Mouse (Mus musculus): ENCODE data around the gene Hoxd4. TPM values are rescaled to one million over a fixed set of nuclear protein-coding genes. Genes with fewer than 3 reads are reported as not detected.

Hoxd4 gene
- polyA plus RNA-seq, 2 experiments, result 0.63 to 14.7 TPM

- Histone ChIP-seq H3K9ac (ENCODE audit: low read depth, low read length, severe bottlenecking) (peak overlapping the region; percentile 91), H3K4me2 (replicated peaks; ENCODE audit: low read depth, low read length, severe bottlenecking) (peak overlapping the region; percentile 96), H3K27ac (replicated peaks; ENCODE audit: low read depth, low read length) (peak overlapping the region; percentile 88)
Observed at GRCm38 (mm10) chr2:74687698-74688555, 23.8 kb upstream of the Hoxd4 start.

GRCm38 (mm10) chr2:74688795-74689573, 22.7 kb upstream of the Hoxd4 start:
- ATAC-seq (ENCODE audit: low FRiP score, low read depth) (no peak), DNase-seq (ENCODE audit: low spot score) (no peak)
- no peak for TF ChIP-seq POLR2A (IDR thresholded peaks at IDR 0.05; ENCODE audit: borderline replicate concordance, extremely low read depth, insufficient read depth, insufficient read length)
- 9% methylated on average over 12 of the region's 12 CpGs for WGBS
- Histone ChIP-seq H3K9ac (ENCODE audit: low read depth, low read length, severe bottlenecking) (peak overlapping the region; percentile 91), H3K9me3 (ENCODE audit: control insufficient read depth, low read length) (no peaks in the 10 kb centered on the region), H3K4me1 (ENCODE audit: control insufficient read depth, insufficient read depth, low read length) (peaks cover 20% of the 10 kb centered on the region), H3K27me3 (ENCODE audit: control insufficient read depth, insufficient read depth, low read length) (peaks cover 27% of the 10 kb centered on the region), H3K36me3 (ENCODE audit: control insufficient read depth, insufficient read depth, low read length) (peaks cover 32% of the 10 kb centered on the region), H3K4me3 (replicated peaks; ENCODE audit: low read length) (peak overlapping the region; percentile 74), H3K4me2 (replicated peaks; ENCODE audit: low read depth, low read length, severe bottlenecking) (peak overlapping the region; percentile 96), H3K27ac (replicated peaks; ENCODE audit: low read depth, low read length) (peak overlapping the region; percentile 88)

More at GRCm38 (mm10) chr2:74687698-74688555, 23.8 kb upstream of the Hoxd4 start:
- H3K36me3 ChIP-seq (ENCODE audit: control insufficient read depth, insufficient read depth, low read length), result peaks cover 33% of the 10 kb centered on the region
- DNase-seq (ENCODE audit: low spot score) (no peak), ATAC-seq (ENCODE audit: low FRiP score, low read depth) (no peak)
- no peaks in the 10 kb centered on the region for H3K9me3 ChIP-seq (ENCODE audit: control insufficient read depth, low read length)
- TF ChIP-seq POLR2A (IDR thresholded peaks at IDR 0.05; ENCODE audit: borderline replicate concordance, extremely low read depth, insufficient read depth, insufficient read length), result 0 out of 2 replicates have a peak, but pooled peaks have one; percentile 11
- peaks cover 15% of the 10 kb centered on the region; the same call in 1 of the 2 replicates for H3K4me1 ChIP-seq (ENCODE audit: control insufficient read depth, insufficient read depth, low read length)
- peaks cover 24% of the 10 kb centered on the region for H3K27me3 ChIP-seq (ENCODE audit: control insufficient read depth, insufficient read depth, low read length)
- WGBS, result 4% methylated on average over 31 of the region's 31 CpGs
- peak overlapping the region; percentile 74 for H3K4me3 ChIP-seq (replicated peaks; ENCODE audit: low read length)

GRCm38 (mm10) chr2:74689574-74690337, 22.0 kb upstream of the Hoxd4 start:
- TF ChIP-seq POLR2A (IDR thresholded peaks at IDR 0.05; ENCODE audit: borderline replicate concordance, extremely low read depth, insufficient read depth, insufficient read length), result no peak
- peaks cover 20% of the 10 kb centered on the region for H3K4me1 ChIP-seq (ENCODE audit: control insufficient read depth, insufficient read depth, low read length)
- H3K27ac ChIP-seq (replicated peaks; ENCODE audit: low read depth, low read length), result peak overlapping the region; percentile 88
- peak overlapping the region; percentile 96 for H3K4me2 ChIP-seq (replicated peaks; ENCODE audit: low read depth, low read length, severe bottlenecking)
- H3K9me3 ChIP-seq (ENCODE audit: control insufficient read depth, low read length), result no peaks in the 10 kb centered on the region
- peaks cover 28% of the 10 kb centered on the region for H3K27me3 ChIP-seq (ENCODE audit: control insufficient read depth, insufficient read depth, low read length)
- peak overlapping the region; percentile 91 for H3K9ac ChIP-seq (ENCODE audit: low read depth, low read length, severe bottlenecking)
- H3K36me3 ChIP-seq (ENCODE audit: control insufficient read depth, insufficient read depth, low read length), result peaks cover 27% of the 10 kb centered on the region
- ATAC-seq (ENCODE audit: low FRiP score, low read depth) (no peak), DNase-seq (ENCODE audit: low spot score) (no peak)
- WGBS, result 3% methylated on average over 24 of the region's 24 CpGs
- peak overlapping the region; percentile 74 for H3K4me3 ChIP-seq (replicated peaks; ENCODE audit: low read length)

GRCm38 (mm10) chr2:74690338-74690716, 21.4 kb upstream of the Hoxd4 start:
- peaks cover 29% of the 10 kb centered on the region for H3K27me3 ChIP-seq (ENCODE audit: control insufficient read depth, insufficient read depth, low read length)
- H3K36me3 ChIP-seq (ENCODE audit: control insufficient read depth, insufficient read depth, low read length), result peaks cover 29% of the 10 kb centered on the region
- 9% methylated on average over 8 of the region's 8 CpGs for WGBS
- no peaks in the 10 kb centered on the region for H3K9me3 ChIP-seq (ENCODE audit: control insufficient read depth, low read length)
- peak overlapping the region; percentile 74 for H3K4me3 ChIP-seq (replicated peaks; ENCODE audit: low read length)
- peaks cover 21% of the 10 kb centered on the region for H3K4me1 ChIP-seq (ENCODE audit: control insufficient read depth, insufficient read depth, low read length)
- peak overlapping the region; percentile 91 for H3K9ac ChIP-seq (ENCODE audit: low read depth, low read length, severe bottlenecking)
- H3K27ac ChIP-seq (replicated peaks; ENCODE audit: low read depth, low read length), result peak overlapping the region; percentile 88
- no peak for TF ChIP-seq POLR2A (IDR thresholded peaks at IDR 0.05; ENCODE audit: borderline replicate concordance, extremely low read depth, insufficient read depth, insufficient read length)
- ATAC-seq (ENCODE audit: low FRiP score, low read depth) (no peak), DNase-seq (ENCODE audit: low spot score) (no peak)
- peak overlapping the region; percentile 96 for H3K4me2 ChIP-seq (replicated peaks; ENCODE audit: low read depth, low read length, severe bottlenecking)

Measured in limb, embryonic 14.5 days (tissue).